ENCODE assay signal across 19 mouse cellular contexts in the genomic region with DNA sequence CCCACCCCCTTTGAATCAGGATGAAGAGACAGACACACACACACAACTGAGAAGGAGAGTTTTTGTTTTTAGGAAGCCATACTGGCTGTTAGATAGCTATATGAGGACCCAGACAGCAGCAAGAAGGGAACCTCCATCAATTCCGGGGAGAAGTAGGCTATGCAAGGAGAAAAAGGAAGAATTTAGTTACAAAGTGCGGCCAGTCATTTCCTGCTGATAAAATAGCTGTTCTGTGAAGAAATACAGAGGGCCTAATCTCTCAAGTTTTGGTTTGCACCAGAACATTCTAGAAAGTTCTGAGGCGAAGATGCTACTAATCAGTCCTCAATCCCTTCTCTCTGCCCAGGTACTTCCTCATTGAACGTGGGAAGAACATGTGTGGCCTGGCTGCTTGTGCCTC.
"Had no signal": no experiment of that assay in that cellular context is flagged by ENCODE, and none has a peak within 500 bp of the region (broad histone marks: within the 10 kb centered on the region; RNA-seq: fewer than 3 reads in every experiment).

No protein-coding gene starts in this region.

- H3K4me3 ChIP-seq: left cerebral cortex, adult 2 months; lung, embryonic 15.5 days; midbrain, embryonic 10.5 days; midbrain, embryonic 13.5 days; myocyte; neural tube, embryonic 13.5 days had no signal

- H3K4me2 ChIP-seq: lung, embryonic 15.5 days; midbrain, embryonic 13.5 days; neural tube, embryonic 13.5 days had no signal

- H3K36me3 ChIP-seq: midbrain, embryonic 10.5 days; midbrain, embryonic 13.5 days; neural tube, embryonic 13.5 days had no signal

- H3K9me3 ChIP-seq: lung, embryonic 15.5 days; midbrain, embryonic 10.5 days; midbrain, embryonic 13.5 days; neural tube, embryonic 13.5 days had no signal

- H3K27me3 ChIP-seq: lung, embryonic 15.5 days; midbrain, embryonic 13.5 days; neural tube, embryonic 13.5 days had no signal

- DNase-seq: kidney, adult 2 months; kidney, postnatal 25 days; layer of hippocampus, postnatal 36 days; liver, postnatal 0 days; lung, postnatal 10 days; lung, postnatal 36 days; thymus, adult 2 months; thymus, postnatal 14 days; thymus, postnatal 4 days had no signal

- H3K27ac ChIP-seq: kidney, postnatal 0 days; left cerebral cortex, adult 2 months; liver, embryonic 14.5 days; lung, embryonic 15.5 days; midbrain, embryonic 10.5 days; midbrain, embryonic 13.5 days; neural tube, embryonic 13.5 days had no signal

- H3K4me1 ChIP-seq: lung, embryonic 15.5 days; midbrain, embryonic 13.5 days; neural tube, embryonic 13.5 days had no signal

- H3K9ac ChIP-seq: liver, embryonic 14.5 days; liver, postnatal 0 days; lung, embryonic 15.5 days; midbrain, embryonic 13.5 days; neural tube, embryonic 13.5 days had no signal

- ATAC-seq: intestine, postnatal 0 days; liver, postnatal 0 days; midbrain, embryonic 13.5 days; midbrain, embryonic 16.5 days had no signal
